8 mouse cellular contexts compared by ENCODE assay signal in genomic region chrX:71963275-71963912, GRCm38 (mm10). TPM values are rescaled to one million over a fixed set of nuclear protein-coding genes. Genes with fewer than 3 reads are reported as not detected.
DNase-seq lines count a peak whose midpoint lies in the region; ATAC-seq lines count a peak whose summit lies in the region.
"Had no signal": no experiment of that assay in that cellular context is flagged by ENCODE, and none has a peak within 500 bp of the region (broad histone marks: within the 10 kb centered on the region; RNA-seq: fewer than 3 reads in every experiment).

No protein-coding gene starts in this region.

- H3K27ac ChIP-seq in lung, embryonic 15.5 days: peak overlapping the region; percentile 19; the same call in 1 of the 2 replicates
- no peak overlapping the region for H3K27ac ChIP-seq in forebrain, embryonic 14.5 days (ENCODE audit: low read depth, low read length)

- no peak for DNase-seq in lung, postnatal 10 days
- DNase-seq in forebrain, embryonic 14.5 days (ENCODE audit: low spot score): peak; percentile 48
- DNase-seq in left cerebral cortex, postnatal 25 days (ENCODE audit: low spot score in 2 of 2): peak; percentile 16 to 37
- peak; percentile 7 for DNase-seq in right cerebral cortex, postnatal 4 days
- DNase-seq in urinary bladder, adult 2 months (ENCODE audit: low spot score): no peak

- no peaks in the 10 kb centered on the region for H3K36me3 ChIP-seq in lung, embryonic 15.5 days
- peaks cover 3% of the 10 kb centered on the region; the same call in 1 of the 2 replicates for H3K36me3 ChIP-seq in forebrain, embryonic 14.5 days (ENCODE audit: control insufficient read depth, insufficient read depth, low read length)

- H3K4me2 ChIP-seq in lung, embryonic 15.5 days: peak overlapping the region; percentile 87
- H3K4me2 ChIP-seq in forebrain, embryonic 14.5 days (ENCODE audit: low read length): peak overlapping the region; percentile 63

- WGBS in lung, embryonic 15.5 days: 35% methylated on average over 9 of the region's 9 CpGs
- 35% methylated on average over 9 of the region's 9 CpGs for WGBS in forebrain, embryonic 14.5 days

- H3K9me3 ChIP-seq in lung, embryonic 15.5 days: no peaks in the 10 kb centered on the region
- no peaks in the 10 kb centered on the region for H3K9me3 ChIP-seq in forebrain, embryonic 14.5 days (replicated peaks; ENCODE audit: control insufficient read depth, low read length)

- intact Hi-C loops in left cerebral cortex, postnatal 25 days (cut with DNase I): no loop called here

- no peak for ATAC-seq in lung, embryonic 15.5 days (ENCODE audit: borderline replicate concordance, extremely low read depth, low FRiP score, low TSS enrichment)
- peak; percentile 15 for ATAC-seq in forebrain, embryonic 14.5 days
- ATAC-seq in megakaryocyte, adult 5-6 weeks (ENCODE audit: poor library complexity, severe bottlenecking): no peak

- H3K4me1 ChIP-seq in lung, embryonic 15.5 days: no peaks in the 10 kb centered on the region
- H3K4me1 ChIP-seq in forebrain, embryonic 14.5 days (ENCODE audit: control insufficient read depth, insufficient read depth, low read length): 0 out of 2 replicates have a peak, but pooled peaks cover 2% of the 10 kb centered on the region

- H3K4me3 ChIP-seq in lung, embryonic 15.5 days: peak overlapping the region; percentile 50
- peak overlapping the region; percentile 45 for H3K4me3 ChIP-seq in forebrain, embryonic 14.5 days (ENCODE audit: low read depth, low read length)

- peak overlapping the region; percentile 54 for H3K9ac ChIP-seq in lung, embryonic 15.5 days
- H3K9ac ChIP-seq in forebrain, embryonic 14.5 days (ENCODE audit: low read length): peak overlapping the region; percentile 66

- H3K27me3 ChIP-seq in lung, embryonic 15.5 days: no peaks in the 10 kb centered on the region; the same call in 1 of the 2 replicates
- H3K27me3 ChIP-seq in forebrain, embryonic 14.5 days (replicated peaks; ENCODE audit: control insufficient read depth, insufficient read depth, low read length): no peaks in the 10 kb centered on the region

RNA-seq across cellular contexts. Expression of gene Prrg3, which starts 1.0 kb away (rescaled TPM):
- polyA plus RNA-seq in lung, embryonic 15.5 days (2015; fragmentation: Nextera tagmentation; extraction: Ambion mirVana): 22.6 and 25.3 TPM in 2 replicates
- 4.9 and 7.5 TPM in 2 replicates for polyA plus RNA-seq in forebrain, embryonic 14.5 days (2014; fragmentation: Nextera tagmentation; extraction: Ambion mirVana)
- 10 to 100 TPM; 38.7 to 41.2 TPM for total RNA-seq in left cerebral cortex, postnatal 25 days (2021)
- polyA plus RNA-seq in urinary bladder, adult 2 months (2012; rRNA removed): 10.2 and 11.1 TPM in 2 replicates
- total RNA-seq in megakaryocyte, adult 5-6 weeks (2015): not detected in 2 replicates
- not detected in 2 replicates for total RNA-seq in megakaryocyte, adult 5-6 weeks (2017)

RNA-seq across cellular contexts. Expression of gene Fate1, which starts 9.4 kb away (rescaled TPM):
- polyA plus RNA-seq in lung, embryonic 15.5 days (2015; fragmentation: Nextera tagmentation; extraction: Ambion mirVana): 0.16 and 0.36 TPM in 2 replicates
- not detected in 2 replicates for polyA plus RNA-seq in forebrain, embryonic 14.5 days (2014; fragmentation: Nextera tagmentation; extraction: Ambion mirVana)
- total RNA-seq in left cerebral cortex, postnatal 25 days (2021): not detected
- polyA plus RNA-seq in urinary bladder, adult 2 months (2012; rRNA removed): 0.21 TPM in 1 of 2 replicates, not detected in the other
- not detected in 2 replicates for total RNA-seq in megakaryocyte, adult 5-6 weeks (2015)
- total RNA-seq in megakaryocyte, adult 5-6 weeks (2017): not detected in 2 replicates
- total RNA-seq: heart, postnatal 36 days had no signal

RNA-seq across cellular contexts. Expression of gene Cnga2, which starts 28.3 kb away (rescaled TPM):
- polyA plus RNA-seq in lung, embryonic 15.5 days (2015; fragmentation: Nextera tagmentation; extraction: Ambion mirVana): 0.14 and 0.18 TPM in 2 replicates
- not detected in 2 replicates for polyA plus RNA-seq in forebrain, embryonic 14.5 days (2014; fragmentation: Nextera tagmentation; extraction: Ambion mirVana)
- total RNA-seq in left cerebral cortex, postnatal 25 days (2021): 1 to 10 TPM in 1 of 2 experiments, not detected in 1; 1.1 TPM
- 0.15 and 0.16 TPM in 2 replicates for polyA plus RNA-seq in urinary bladder, adult 2 months (2012; rRNA removed)
- not detected in 2 replicates for total RNA-seq in megakaryocyte, adult 5-6 weeks (2015)
- total RNA-seq in megakaryocyte, adult 5-6 weeks (2017): not detected in 2 replicates
- total RNA-seq: heart, postnatal 36 days had no signal

RNA-seq across cellular contexts. Expression of gene Gm1141, which starts 42.6 kb away (rescaled TPM):
- not detected in 2 replicates for polyA plus RNA-seq in lung, embryonic 15.5 days (2015; fragmentation: Nextera tagmentation; extraction: Ambion mirVana)
- polyA plus RNA-seq in forebrain, embryonic 14.5 days (2014; fragmentation: Nextera tagmentation; extraction: Ambion mirVana): 0.41 and 0.56 TPM in 2 replicates
- total RNA-seq in left cerebral cortex, postnatal 25 days (2021): under 1 TPM; 0.60 to 0.99 TPM
- 0.50 and 0.55 TPM in 2 replicates for polyA plus RNA-seq in urinary bladder, adult 2 months (2012; rRNA removed)
- total RNA-seq in megakaryocyte, adult 5-6 weeks (2015): not detected in 2 replicates
- total RNA-seq in megakaryocyte, adult 5-6 weeks (2017): not detected in 2 replicates
- total RNA-seq: heart, postnatal 36 days had no signal

Comparison
In these comparisons a context has a peak if more than half of its experiments do, and no peak if none do; other contexts are left out.
1. DNase-seq: peak in forebrain, embryonic 14.5 days (single experiment), left cerebral cortex, postnatal 25 days (2 of 2) and right cerebral cortex, postnatal 4 days (single experiment); none in lung, postnatal 10 days (single experiment) and urinary bladder, adult 2 months (single experiment).